Mouse (Mus musculus): ENCODE measurements around the gene Gm45623. TPM values are rescaled to one million over a fixed set of nuclear protein-coding genes. Genes with fewer than 3 reads are reported as not detected.
A peak's percentile ranks its signal among the peaks of the same experiment; 100 is the strongest.

Gene Gm45623
- not detected for total RNA-seq (2021)
- long read RNA-seq, experiment 1, result 0 reads
- long read RNA-seq, experiment 2, result 0 reads

DNA sequence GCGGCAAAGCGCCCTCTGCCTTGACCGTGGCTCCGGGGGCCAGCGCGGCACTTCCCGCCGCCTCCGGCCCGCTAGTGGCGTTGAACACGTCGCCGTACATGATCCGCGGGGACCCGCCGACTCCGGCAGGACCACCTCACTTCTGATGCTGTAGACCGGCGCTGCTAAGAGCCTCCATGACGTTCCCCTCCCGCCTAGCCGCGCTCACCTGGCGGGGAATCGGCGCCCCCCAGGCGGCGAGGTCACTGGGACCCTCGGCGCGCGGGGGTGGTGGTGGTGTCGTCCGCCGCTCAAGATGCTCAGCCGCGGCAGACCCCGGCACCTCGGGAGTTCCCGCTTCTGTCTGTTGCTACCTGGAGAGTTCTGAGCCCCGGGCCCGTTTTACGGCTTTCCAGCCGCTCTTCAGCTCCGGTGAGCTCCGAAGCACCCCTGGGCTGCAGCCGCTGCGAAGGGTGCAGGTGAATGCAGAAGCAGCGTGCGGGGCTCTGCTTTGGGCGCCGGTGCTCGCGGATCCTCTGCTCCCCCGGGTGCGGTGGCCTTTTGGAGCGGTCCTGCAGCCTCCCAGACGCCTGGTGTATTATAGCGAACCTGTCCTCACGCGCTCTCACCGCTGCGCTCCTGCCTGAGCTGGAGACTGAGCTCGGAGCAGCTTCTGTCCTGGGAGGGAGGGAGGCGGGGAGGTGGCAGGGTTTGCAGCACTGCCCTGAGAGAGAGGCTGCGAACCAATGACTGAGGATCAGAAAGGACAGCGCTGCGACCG is at the start of gene Gm45623:
Gene Gm45623 (minus strand): TSS at position 636 of the 760 bp plus-strand sequence.
- DNase-seq, result no peak

DNA sequence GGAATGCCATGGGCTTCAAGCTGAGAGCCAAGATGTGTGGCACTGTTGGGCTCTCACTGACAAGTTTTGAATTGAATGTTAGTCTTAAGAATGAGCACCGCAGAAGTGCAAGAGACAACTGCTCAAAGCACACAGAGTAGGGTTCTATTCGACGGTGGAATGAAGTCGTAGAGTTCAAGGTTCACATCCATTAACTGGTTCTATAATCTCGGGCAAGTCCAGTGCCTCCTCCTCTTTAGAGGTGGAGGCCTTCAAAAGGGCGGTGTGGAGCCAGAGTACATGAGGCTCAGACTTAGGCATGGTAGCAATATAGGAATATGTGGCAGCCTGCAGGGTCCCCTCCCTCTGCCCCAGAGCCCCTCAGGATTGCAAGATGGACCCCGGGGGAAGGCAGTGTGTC is 43.8 kb upstream of the Gm45623 start:
- DNase-seq, result no peak

DNA sequence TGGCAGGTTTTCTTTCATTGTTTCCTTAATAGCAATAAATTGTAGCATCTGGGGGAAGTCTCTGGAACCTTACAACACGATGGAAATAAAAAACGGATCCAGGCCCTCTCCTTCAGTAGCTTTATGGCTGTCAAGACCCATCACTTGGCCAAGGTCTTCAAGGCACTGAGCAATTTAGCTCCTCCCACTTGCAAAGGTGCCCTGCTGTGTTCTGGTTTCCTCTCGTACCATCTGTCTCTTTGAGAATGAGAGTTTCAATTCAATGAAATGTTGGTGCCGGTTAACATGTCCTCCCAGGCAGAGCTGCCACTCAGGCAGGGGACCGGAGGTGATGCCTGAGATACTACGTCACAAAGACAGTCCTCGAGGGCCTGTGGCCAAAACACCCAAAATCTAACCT is 41.9 kb upstream of the Gm45623 start:
- DNase-seq, result no peak

DNA sequence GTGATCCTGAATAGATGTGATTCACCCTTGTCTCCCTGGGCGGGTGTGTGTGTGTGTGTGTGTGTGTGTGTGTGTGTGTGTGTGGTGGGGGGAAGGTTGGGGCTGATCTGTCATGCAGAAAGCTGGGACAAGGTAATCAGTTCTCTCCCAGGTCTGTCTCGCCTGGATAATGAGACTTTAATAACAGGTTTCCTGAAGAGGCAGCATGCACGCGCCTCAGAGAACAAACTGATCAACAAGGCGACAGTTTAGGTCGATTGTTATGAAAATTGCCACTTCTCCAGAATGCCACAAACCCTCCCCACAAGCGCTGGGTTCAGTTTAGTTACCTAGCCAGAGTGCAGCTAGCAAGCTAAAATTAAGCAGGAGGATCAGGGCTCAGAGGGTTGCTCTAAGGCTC is 40.8 kb upstream of the Gm45623 start:
- DNase-seq, result no peak

DNA sequence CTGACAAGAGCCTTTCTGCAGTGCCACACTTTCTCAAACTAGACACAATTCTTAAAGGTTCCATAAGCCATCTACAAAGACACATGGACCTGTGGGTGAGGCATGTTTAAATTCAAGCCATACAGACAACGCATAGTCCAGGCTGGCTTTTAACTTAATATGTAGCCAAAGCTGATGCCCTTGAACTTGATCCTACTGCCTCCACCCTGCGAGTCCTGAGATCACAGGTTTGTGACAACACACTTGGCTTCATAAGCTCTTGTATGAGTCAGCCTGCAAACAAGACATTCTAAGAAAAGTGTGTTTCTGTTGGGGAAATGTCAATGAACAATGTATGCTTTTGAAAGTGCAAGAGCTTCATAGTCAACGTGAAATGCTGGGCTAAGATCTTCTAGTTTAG is 39.2 kb upstream of the Gm45623 start:
- DNase-seq, result no peak

DNA sequence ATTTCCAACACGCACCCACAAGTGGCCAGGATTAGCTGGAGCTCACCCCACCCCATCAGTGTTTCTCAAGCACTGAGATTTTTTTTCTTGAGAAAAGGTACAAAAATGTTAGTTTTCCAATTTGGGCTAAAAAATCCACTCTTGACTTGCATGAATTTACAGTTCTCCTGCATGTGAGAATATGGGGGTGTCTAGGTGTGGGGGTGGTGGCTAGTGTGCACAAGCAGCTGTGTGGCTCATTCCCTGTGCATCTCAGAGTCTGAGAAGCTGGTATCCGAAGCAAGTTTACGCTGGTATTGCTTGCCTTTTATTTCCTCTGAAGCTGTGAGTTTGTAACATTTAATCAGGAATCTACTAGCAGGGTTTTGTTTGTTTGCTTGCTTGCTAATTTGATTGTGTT is 37.1 kb upstream of the Gm45623 start:
- DNase-seq, result no peak

DNA sequence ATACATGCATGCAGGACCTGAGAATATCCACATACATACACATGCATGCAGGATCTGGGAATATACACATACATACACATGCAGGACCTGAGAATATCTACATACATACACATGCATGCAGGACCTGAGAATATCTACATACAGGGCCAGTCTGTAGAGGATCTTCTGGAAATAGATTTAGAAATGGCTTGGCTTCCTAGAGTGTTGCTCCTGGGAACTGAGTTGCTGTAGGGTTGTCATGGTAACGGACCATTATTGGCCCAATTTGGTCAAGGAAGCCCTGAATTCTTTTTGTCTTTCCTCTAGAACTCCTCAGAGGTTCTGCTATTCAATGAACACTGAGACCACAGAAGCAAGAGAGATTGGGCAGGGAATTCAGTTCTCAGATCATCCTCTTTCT is 29.0 kb upstream of the Gm45623 start:
- no peak for DNase-seq

DNA sequence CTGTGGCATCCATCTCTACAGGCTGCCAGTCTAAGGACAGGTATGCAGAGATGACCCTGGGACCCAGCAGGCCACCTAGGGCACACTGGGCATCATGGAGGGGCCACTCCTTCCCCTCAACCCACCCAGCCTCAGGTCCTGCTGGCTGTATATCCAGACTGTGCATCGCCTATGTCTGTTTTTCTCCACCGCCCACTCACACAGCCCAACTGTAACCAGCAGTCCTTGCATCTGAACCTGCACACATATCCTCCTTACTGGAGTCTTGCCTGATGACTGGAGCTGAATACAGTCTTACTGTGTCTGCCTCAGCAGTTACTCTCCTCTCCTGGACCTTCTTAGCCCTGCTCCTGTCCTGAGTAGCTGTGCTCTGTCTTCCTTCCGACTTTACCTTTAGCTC is 28.1 kb upstream of the Gm45623 start:
- no peak for DNase-seq

DNA sequence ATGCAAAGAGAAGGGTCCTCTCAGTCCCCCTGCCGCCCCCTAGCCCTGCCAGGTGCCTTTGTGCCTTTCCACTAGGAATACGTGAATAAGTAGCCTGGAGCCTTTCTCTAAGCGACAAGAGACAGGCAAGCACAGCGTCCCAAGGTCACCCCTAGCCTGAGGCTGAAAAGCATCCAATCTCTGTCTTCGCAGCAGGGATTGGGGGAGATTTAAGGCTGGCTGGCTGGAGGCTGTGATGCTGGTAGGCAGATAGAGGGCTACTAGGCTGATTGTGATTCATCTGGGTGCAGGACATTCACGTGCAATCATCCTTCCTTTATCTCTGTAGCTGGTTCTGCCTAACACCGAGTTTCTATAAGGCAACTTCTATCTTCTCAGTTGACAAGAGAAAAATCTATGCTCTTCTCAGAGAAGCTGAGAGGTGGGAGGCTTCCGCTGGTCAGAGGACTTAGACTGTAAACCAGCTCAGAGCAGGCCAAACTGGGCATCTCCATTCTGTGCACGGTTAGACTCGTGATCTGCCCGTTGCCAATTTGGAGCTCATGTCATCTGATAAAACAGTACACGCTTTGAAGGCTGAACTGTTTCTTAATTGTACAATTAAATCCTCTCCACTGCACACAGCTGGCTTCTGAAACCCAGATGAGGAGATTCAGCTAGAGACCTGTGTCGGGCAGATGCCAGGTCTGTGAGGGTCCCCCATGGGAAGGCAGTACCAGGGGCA is 27.3 kb upstream of the Gm45623 start:
- DNase-seq, result no peak

DNA sequence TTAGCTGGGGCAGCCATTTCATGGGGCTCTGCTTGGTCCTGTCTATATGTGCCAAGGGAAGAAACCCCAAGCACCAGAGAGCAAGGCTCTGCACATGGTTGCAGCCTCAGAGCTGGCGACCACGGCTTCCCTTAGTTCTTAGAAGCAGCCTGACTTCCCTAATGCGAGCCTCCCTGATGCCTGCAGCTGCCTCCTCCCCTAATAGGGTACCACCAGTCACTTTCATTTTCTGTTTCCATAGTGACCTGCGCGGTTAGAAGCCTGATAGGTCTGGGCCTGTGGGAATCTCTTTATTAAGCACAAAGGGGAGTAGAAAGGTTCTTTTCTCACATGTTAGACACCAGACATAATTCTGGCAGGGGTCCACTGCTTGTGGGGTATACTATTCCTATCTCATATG is 20.7 kb upstream of the Gm45623 start:
- DNase-seq, result no peak

DNA sequence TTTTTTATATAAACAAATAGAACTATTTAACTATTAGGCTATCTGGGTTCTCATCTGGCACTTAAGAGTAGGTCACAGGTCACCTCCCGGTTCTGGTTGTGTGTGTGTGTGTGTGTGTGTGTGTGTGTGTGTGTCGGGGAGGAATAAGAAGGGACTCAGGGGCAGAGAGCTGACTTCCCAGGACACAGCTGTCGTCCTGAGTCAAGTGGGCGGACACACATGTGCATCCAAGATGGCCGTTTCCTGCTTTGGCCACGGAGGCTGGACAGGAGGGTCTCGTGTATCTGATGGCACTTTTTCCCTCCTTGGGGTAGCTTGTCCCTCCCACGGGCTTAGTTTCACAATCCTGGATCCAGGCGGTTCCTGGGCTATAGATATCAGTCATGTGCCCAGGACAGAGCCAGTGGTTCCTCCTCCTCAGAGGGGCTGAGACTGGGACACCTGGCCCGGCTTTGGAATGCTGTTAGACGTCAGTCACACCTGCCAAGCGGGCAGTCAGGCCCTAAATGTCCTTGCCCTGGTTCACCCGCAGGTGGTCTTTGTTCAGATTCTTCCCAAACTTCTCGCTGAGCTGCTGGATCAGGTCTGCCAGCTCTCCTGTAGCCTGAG is 19.7 kb upstream of the Gm45623 start:
- DNase-seq, result no peak

DNA sequence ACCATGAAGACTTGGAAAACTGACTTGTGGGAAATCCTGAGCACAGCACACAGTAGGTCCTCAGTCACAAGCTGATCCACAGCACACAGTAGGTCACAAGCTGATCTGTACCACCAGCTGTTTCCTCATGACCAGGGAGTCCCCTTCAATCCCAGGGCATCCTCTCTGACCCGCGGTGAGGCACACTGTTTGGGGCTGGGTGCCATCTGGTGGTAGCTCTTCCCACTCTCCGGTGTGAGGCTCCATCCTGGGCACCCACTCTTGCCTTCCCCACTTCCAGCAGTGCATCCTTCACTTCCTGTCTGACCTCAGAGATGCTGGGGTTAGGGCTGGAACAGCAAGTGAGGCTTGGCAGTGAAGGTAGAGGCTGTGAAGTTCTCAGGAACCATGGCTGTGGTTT is 19.0 kb upstream of the Gm45623 start:
- no peak for DNase-seq

DNA sequence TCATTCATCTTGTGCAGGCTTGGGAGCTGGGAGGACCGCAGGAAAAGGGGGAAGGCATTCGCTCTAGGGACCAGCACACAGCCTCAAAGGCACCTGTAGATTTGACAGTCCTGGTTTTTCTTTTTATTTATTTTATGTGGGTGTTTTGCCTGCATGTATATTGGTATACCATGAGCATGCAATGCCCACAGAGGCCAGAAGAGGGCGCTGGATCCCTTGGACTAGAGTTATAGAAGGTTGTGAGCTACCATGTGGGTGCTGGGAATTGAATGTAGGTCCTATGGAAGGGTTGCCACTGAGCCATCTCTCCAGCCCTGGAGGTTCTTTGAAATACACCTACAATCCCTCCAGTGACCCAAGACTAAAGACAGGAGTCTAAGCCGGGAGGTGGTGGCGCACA is 17.2 kb upstream of the Gm45623 start:
- no peak for DNase-seq

DNA sequence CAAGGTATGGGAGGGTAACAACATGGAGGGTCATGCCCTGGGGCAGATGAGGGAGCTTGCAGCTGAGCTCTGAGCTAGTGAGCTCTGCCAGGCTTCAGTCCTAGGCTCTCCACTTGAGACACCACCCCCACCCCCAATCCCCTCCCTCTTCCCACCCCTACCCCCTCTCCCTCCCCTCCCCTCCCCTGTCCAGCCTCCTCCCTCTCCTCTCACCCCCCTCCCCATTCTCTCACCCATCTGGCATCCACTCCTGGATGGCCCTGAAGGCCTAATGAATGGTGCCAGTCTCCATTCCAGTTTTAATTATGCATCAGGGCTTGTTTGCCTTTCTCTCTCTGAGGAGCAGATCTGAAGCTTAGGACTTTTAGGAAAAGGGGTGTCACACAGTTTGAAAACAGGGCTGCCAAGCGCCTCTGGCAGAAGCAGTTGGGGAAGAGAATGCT is 16.5 kb upstream of the Gm45623 start:
- no peak for DNase-seq

DNA sequence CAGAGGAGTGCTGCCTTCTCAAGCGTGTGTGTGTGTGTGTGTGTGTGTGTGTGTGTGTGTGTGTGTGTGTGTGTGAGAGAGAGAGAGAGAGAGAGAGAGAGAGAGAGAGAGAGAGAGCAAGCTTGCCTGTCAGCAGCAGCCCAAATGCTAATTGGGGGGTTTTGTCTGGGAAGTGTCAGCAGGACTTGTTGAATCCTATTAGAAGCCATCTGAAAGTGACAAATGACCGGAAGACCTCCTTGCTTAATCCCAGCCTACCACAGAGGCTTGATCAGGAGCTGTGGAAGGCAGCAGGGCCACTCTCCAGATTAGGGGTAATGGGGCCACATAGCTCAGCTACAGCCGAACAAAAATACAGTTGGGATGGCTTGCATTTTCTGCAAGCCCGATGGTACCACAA is 15.8 kb upstream of the Gm45623 start:
- no peak for DNase-seq

DNA sequence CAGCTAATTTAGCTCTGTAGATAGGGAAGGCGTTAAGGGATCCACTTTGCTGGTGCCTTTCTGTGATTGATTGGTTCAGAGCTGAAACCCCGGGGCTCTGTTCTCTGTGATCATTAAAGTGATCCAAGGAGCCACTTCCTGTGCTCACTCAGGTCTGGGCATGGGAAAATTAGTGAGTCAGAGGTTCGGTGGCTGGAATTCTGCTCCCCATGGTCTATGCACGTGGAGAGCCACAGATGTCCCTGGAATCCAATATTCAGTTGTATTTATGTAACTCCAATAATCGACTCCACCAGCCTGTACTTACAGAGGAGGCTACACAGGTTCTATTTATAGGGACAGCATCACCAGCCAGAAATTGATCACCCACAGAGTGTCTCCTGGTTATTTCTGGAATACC is 12.6 kb upstream of the Gm45623 start:
- DNase-seq, result no peak

DNA sequence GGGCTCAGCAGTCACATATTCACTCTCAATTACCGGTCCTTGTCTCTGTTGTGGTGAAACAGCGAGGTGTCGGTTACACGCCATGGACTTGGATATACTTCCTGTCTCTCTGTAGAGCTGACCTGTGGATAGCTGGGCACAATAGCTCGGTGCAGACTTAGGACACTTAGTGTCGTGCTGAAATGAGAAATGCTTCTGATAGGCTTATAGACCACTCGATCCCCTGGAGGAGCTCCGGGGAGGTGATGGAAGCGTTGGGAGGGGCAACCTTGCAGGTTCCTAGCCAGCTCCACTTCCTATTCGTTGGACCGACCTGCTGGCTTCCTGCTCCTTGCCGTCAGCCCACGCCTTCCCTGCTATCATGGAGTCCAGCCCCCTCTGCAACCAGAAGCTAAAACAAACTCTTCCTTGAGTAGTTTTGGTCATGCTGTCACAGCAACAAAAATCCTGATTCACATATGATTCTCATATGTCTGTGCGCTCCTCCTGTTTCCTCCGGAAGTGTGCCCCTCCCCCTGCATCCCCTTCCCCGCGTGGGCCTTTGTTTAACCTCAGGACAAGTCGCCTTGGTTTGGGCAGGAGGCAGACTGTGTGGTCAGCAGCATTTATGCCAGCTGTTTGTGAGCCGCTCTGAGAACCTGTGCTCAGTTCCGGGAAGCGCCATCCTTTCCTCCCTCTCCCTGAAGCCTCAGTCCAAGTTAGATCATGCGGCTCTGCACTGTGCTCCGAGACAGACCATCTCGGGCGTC is 11.8 kb upstream of the Gm45623 start:
- DNase-seq, result no peak

DNA sequence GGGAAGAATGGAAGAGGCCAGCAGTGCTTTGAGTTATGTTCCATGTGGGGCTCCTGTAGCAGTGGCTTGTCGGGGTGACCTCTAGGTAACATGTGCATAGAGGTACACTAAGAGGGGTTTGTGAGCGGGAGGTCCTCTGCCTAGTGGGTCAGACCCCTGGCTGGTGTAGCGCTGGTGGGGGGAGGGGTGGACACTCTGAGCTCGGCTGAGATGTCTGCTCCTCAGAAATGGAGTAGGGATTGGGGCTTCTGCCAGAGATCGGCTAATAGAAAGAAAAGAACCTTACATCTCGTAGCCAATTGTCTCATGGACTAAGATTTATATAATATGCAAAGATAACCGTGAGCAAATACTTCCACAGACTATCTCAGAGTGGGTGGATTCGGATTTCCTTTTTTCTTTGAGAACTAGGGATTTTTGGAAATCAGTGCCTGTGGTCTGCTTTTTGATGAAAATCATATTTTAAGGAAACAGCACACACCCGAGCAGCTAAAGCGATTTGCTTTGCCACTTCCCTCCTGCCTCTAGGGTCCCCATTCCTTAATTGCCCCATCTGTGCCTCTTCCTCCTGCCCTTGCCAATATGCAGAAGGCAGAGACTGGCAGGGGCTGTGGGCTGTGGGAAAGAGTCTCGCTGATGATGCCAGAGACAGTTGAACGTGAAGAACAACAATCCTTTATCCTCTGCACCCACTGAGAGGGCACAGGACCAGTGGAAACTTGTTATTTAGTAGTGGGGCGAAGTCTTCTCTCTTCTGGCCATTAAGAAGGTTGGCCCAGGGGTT is 9.0 kb upstream of the Gm45623 start:
- no peak for DNase-seq

DNA sequence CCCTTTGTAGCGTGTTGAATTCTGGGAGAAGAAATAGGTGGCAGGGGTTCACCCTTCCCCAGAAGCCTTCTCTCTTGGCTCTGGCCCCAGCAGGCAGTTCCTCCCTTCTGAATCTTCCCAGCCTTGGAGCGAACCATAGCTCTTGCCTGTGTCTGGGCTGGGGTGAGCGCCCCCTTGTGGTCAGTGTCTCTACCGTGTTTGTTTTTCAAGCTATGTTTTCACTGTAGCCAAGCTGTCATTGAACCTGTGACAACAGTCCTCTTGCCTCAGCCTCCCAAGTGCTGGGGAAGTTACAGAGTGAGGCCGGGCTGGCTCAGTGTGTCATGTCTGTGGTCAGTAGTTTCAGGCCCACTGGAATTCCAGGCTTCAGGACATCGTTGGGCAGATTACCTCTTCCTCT is 4.9 kb upstream of the Gm45623 start:
- DNase-seq, result peak; percentile 87

DNA sequence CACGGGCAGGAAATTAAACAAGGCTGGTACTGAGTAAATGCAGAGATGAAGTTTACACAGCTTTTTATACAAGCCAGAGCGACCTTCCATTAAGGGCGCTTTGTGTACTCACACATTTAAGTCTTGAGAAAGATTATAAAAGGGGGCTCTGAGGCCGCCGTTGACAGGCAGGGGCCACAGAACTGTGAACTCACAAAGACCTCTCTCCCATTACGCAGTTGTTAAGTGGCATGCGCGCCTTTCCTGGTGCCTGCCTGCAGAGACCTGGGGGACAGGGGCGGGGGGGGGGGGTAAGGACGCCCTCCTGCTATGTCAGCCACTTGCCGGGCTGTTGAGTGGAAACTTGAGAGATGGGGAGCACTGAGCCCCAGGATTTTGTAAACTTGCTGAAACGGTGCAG is 3.6 kb upstream of the Gm45623 start:
- no peak for DNase-seq

DNA sequence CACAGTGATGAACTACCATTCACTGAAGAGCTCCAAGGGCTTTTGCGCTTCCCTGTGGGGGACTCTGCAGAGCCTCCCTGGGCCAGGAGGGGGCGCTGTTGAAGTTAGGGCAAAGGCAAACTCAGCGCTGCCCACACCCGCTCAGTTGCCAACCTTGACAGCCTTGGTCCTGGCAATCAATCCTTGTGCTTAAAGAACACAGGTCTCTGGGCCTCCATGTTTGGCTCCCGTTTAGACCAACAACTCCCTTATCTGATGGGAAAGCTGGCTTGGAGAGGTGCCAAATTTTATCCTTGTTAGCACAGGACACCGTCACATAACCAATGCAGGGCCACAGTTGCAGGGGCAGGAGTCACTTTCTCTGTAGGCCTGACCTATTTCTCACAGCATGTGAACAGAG is 2.2 kb upstream of the Gm45623 start:
- DNase-seq, result peak; percentile 39
